Mouse (Mus musculus) myocyte (in vitro differentiated cells): Measurements from ENCODE around the gene Mat2b. TPM values are rescaled to one million over a fixed set of nuclear protein-coding genes. Genes with fewer than 3 reads are reported as not detected.

Experiments used
- H3K27me3 ChIP-seq: one replicate; pipeline ENCODE4 v1.6.1; 2011; ENCODE audit not compliant: control insufficient read depth, insufficient read depth, insufficient read length
- H3K36me3 ChIP-seq: one replicate; pipeline ENCODE4 v1.6.1; 2011; ENCODE audit not compliant: control insufficient read depth, insufficient read depth
- H3K4me2 ChIP-seq: one replicate; pipeline ENCODE4 v1.6.1; 2011; ENCODE audit warnings: low read depth, control low read depth
- H3K4me3 ChIP-seq: one replicate; pipeline ENCODE4 v1.5.1; 2011; ENCODE audit warnings: mild to moderate bottlenecking, control low read depth, moderate library complexity
- H3K79me2 ChIP-seq: one replicate; pipeline ENCODE4 v1.6.1; 2011; ENCODE audit not compliant: control insufficient read depth, insufficient read depth
- H3ac ChIP-seq: one replicate; pipeline ENCODE4 v1.6.1; 2011; ENCODE audit not compliant: control insufficient read depth, insufficient read length
- CEBPB ChIP-seq: IDR thresholded peaks from 2 replicates; pipeline ENCODE4 v1.6.1; 2011; ENCODE audit warnings: mild to moderate bottlenecking, moderate library complexity; ENCODE audit not compliant: poor library complexity, insufficient read depth, severe bottlenecking
- E2F4 ChIP-seq: IDR thresholded peaks from one replicate; pipeline ENCODE4 v1.6.1; 2011; ENCODE audit warnings: mild to moderate bottlenecking, control low read depth, moderate library complexity; ENCODE audit not compliant: insufficient read depth
- MAX ChIP-seq: IDR thresholded peaks from one replicate; pipeline ENCODE4 v1.6.1; 2011; ENCODE audit warnings: low read depth, mild to moderate bottlenecking, control low read depth
- MYOD1 ChIP-seq, 3 experiments: IDR thresholded peaks; one replicate each; pipeline ENCODE4 v1.6.1; 2011; ENCODE audit warnings: control low read depth in 2 of 3, low read depth in 2 of 3, mild to moderate bottlenecking in 2 of 3, moderate library complexity in 1 of 3; ENCODE audit not compliant: insufficient read length in 2 of 3, control insufficient read depth in 1 of 3
- MYOG ChIP-seq, 3 experiments: IDR thresholded peaks; one replicate each; pipeline ENCODE4 v1.6.1; 2011; ENCODE audit warnings: control low read depth in 2 of 3, low read depth in 2 of 3, mild to moderate bottlenecking in 2 of 3; ENCODE audit not compliant: insufficient read length in 2 of 3, control insufficient read depth in 1 of 3, insufficient read depth in 1 of 3
- POLR2A ChIP-seq: IDR thresholded peaks from one replicate; pipeline ENCODE4 v1.6.1; 2011; ENCODE audit warnings: low read depth, mild to moderate bottlenecking, control low read depth, moderate library complexity; ENCODE audit not compliant: insufficient read length
- POLR2AphosphoS2 ChIP-seq: IDR thresholded peaks from one replicate; pipeline ENCODE4 v1.6.1; 2011; ENCODE audit warnings: low read depth, control low read depth; ENCODE audit not compliant: insufficient read length
- REST ChIP-seq: IDR thresholded peaks from one replicate; pipeline ENCODE4 v1.6.1; 2011; ENCODE audit warnings: mild to moderate bottlenecking, control low read depth, moderate library complexity; ENCODE audit not compliant: insufficient read depth, insufficient read length
- SRF ChIP-seq: IDR thresholded peaks from one replicate; pipeline ENCODE4 v1.6.1; 2011; ENCODE audit warnings: low read depth; ENCODE audit not compliant: control insufficient read depth, insufficient read length
- TCF12 ChIP-seq: IDR thresholded peaks from one replicate; pipeline ENCODE4 v1.6.1; 2011; ENCODE audit warnings: mild to moderate bottlenecking, control low read depth; ENCODE audit not compliant: poor library complexity, insufficient read depth, severe bottlenecking
- TCF3 ChIP-seq: IDR thresholded peaks from one replicate; pipeline ENCODE4 v1.6.1; 2011; ENCODE audit warnings: low read depth, control low read depth; ENCODE audit not compliant: insufficient read length
- polyA plus RNA-seq: library from polyadenylated mRNA; unstranded; fragments of >200 nt; fragmentation: generic; extraction: Trizol; gene quantifications from one replicate; pipeline ENCODE4 v1.2.1, GENCODE M21; 2012; ENCODE audit warnings: missing spikeins

Gene Mat2b
- polyA plus RNA-seq, 1 experiment: 29.3 TPM

DNA sequence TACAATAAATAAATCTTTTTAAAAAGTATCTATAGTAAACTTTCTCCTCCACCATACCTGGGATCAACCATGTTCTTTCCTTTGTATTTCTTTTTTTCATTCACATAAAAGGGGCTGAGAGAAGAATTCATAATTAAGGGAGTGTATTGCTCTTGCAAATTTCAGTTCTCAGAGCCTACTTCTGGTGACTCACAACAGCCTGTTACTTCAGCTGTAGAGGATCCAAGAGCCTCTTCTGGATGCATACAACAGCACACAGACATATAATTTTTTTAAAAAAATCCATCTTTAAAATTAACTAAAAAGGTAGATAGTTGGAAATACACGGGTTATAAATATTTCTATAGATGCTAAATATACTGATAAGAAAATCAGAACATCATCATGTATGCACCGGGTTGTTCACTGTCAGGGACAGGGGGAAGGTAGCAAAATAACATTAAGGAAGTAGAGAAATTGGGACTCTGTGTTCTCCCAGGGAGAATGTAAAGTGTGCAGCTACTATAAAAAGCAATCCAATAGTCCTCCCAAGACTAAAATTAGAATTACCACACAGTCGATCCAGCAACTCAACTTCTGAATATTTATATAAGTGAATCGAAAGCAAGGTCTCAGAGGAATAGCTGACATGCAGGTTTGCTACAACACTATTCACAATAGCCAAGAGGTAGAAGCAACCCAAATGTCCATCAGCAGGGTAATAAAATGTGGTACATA, 19.8 kb downstream of the Mat2b start:
- no peaks in the 10 kb centered on the region for H3K79me2 ChIP-seq
- peaks cover 14% of the 10 kb centered on the region for H3K36me3 ChIP-seq
- no peak overlapping the region for H3K4me3 ChIP-seq
- no peak for TF ChIP-seq MAX
- no peak for TF ChIP-seq E2F4
- no peak for TF ChIP-seq REST
- TF ChIP-seq POLR2A: no peak
- no peak overlapping the region for H3K4me2 ChIP-seq
- H3ac ChIP-seq: no peak overlapping the region
- H3K27me3 ChIP-seq: no peaks in the 10 kb centered on the region

DNA sequence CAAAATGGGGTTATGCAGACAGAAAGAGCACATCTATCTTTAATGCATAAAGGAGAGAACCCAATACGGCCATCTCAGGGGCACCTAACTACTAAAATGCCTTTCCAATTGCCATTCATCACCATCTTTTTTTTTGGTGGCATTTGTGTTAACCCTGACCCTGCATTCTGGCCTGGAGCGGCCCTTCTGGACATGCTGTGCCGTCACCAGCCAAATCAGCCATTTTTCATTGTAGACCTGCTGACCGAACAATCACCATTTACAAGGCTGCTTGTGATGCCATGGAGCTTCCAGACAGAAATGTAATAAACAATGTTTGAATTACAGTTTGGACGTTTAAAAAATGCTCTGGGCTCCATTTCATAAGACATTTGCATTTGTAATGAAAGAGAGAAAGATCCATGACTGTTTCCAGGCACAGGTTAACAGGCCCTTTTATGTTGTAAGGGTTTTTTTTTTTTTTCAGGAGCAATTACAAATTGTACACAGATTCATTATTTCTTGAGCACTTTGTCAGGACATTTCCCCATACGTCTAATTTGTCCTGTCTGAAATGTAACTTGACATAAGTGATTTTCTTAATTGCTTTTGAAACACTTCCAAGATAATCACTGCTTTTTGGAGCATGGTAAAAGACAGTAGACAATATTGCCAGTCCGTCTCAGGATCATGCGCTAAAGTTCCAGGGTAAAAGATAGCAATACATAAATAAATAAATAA, 45.1 kb downstream of the Mat2b start:
- Histone ChIP-seq H3K4me3 (no peak overlapping the region), H3K79me2 (no peaks in the 10 kb centered on the region), H3K4me2 (no peak overlapping the region), H3ac (no peak overlapping the region), H3K27me3 (no peaks in the 10 kb centered on the region), H3K36me3 (no peaks in the 10 kb centered on the region)
- TF ChIP-seq POLR2AphosphoS2: no peak
- TF ChIP-seq REST: no peak
- TF ChIP-seq SRF: no peak
- TF ChIP-seq MYOD1 (IDR thresholded peaks at IDR 0.05; ENCODE audit: control insufficient read depth in 1 of 3, insufficient read length in 2 of 3, low read depth in 2 of 3): no peak
- no peak for TF ChIP-seq MAX
- no peak for TF ChIP-seq MYOG (IDR thresholded peaks at IDR 0.05; ENCODE audit: control insufficient read depth in 1 of 3, insufficient read depth in 1 of 3, insufficient read length in 2 of 3, low read depth in 2 of 3)
- TF ChIP-seq TCF3: no peak
- TF ChIP-seq E2F4: no peak
- TF ChIP-seq CEBPB: no peak
- TF ChIP-seq TCF12: no peak
- TF ChIP-seq POLR2A: no peak

DNA sequence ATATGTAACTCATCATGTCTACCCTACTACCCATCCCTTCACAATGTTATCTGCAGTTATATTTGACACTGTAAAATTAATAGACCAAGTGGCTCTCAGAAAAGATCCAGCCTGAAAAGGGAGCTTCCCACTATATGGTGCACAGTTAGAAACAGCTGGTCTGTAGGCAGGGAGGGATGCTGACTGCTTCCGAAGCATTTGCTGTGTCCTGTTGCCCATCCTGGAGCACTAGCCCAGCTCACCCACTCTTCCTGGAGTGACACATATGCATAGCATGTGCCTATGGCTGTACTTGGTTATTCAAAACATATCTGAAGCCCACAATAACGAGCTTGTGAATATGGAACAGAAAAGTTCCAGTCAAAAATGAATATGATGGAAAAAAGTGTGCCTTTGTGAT, 47.8 kb downstream of the Mat2b start:
- no peaks in the 10 kb centered on the region for H3K79me2 ChIP-seq
- no peaks in the 10 kb centered on the region for H3K36me3 ChIP-seq
- no peaks in the 10 kb centered on the region for H3K27me3 ChIP-seq
- no peak overlapping the region for H3K4me3 ChIP-seq
- H3ac ChIP-seq: no peak overlapping the region
- TF ChIP-seq MAX (no peak), MYOG (IDR thresholded peaks at IDR 0.05; ENCODE audit: control insufficient read depth in 1 of 3, insufficient read depth in 1 of 3, insufficient read length in 2 of 3, low read depth in 2 of 3) (no peak), MYOD1 (IDR thresholded peaks at IDR 0.05; ENCODE audit: control insufficient read depth in 1 of 3, insufficient read length in 2 of 3, low read depth in 2 of 3) (no peak), POLR2A (no peak), CEBPB (no peak), REST (no peak), TCF3 (no peak), SRF (no peak)
- H3K4me2 ChIP-seq: no peak overlapping the region

Other genes with a start within 250 kb of the Mat2b start
- 8.4 TPM for gene Hmmr, start 38.2 kb upstream of the Mat2b start, polyA plus RNA-seq
- 43.5 TPM for gene Nudcd2, start 38.5 kb upstream of the Mat2b start, polyA plus RNA-seq
- 55.2 TPM for gene Ccng1, start 60.1 kb upstream of the Mat2b start, polyA plus RNA-seq